Mouse (Mus musculus) v-Abl transformed pro-B cells (cell line): ENCODE data around the gene Phip.

Experiments
- in situ Hi-C, 2 experiments: fragments of 400-800 bp; cut with MboI; formaldehyde crosslinking; loops; one replicate each; pipeline ENCODE4 v1.15.1; 2025; ENCODE audit not compliant: unreplicated experiment in 2 of 2

Phip gene

DNA sequence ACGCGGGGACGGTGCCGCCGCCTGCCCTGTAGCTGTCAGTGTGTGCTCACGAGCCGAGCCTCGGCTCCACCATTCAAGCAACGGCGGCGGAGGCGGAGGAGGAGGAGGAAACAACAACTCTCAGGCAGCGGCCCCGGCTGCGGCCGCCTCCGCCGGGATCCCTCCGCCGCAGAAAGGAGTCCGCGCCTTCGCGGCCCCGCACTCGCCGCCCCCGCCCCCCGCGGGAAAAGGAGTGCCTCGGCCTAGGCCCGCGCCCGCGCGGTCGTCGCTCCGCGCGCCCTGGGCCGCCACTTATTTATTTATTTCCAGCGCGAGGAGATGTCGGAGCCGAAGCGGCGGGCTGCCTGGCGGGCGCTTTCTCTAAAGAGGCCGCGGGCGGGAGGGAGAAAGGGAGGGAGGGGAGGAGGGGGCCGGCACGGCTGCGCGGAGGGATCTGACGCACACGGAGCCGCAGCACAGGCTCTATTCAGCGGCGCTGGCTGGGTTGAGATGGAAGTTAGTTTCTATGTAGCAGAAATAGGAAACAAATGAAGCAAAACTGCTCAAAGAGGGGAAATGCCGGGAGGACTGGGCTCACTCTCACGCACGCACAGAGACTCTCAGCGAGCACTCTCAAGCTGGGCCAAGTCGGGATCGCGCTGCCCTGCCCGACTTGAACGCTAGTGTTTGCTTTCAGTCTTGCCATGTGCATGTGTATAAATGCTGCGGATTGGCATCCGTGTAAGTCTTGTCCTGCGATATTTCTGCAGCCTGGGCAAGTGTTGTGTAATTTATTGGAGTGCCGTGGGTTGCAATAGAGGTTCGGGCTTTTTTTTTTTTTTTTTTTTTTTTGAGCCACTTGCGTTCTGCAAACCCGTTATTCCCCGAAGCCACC lies at the start of gene Phip:
Gene Phip (minus strand): TSS at position 175 of the 874 bp plus-strand sequence.
- in situ Hi-C loops = loop anchor here in 1 of 2 experiments (5.0 kb wide), 1 partner anchor 72 kb away; no protein-coding TSS in a partner anchor

DNA sequence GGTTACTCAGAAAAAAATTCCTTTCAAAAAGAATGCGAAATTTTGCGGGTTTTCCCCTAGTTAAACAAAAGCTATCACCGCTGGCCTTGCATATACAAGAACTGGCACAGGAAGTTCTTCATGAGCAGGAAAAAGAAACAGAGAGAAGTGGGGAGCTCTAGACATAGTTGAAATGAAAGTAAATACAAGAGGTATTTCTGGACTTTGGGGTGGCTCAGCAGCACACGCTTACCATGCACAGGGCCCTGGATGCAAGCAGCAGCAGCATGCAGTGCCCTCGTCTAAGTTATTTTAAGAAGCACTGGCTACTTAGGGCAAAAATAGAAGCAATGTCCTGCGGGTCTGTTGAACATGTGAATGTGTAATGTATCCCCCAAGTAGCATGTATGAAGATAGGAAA lies 48.4 kb upstream of the Phip start:
- in situ Hi-C loops = no loop called here

DNA sequence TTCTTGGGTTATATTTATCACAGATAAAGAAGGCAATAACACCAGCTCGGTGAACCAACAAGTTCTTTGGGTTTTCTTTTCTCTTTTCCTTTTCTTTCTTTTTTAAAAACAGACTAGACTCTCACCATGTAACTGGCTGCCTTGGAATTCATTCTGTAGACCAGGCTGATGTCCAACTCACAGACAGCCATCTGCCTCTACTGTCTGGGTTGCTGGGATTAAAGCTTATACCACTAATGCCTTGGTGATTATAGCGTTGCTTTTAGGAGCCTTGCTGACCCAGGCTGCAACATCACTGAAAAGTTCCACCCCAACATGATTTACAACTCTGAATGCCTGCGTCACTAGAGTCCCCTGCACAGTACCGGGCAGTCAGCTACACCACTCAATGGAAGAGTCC lies 39.2 kb upstream of the Phip start:
- in situ Hi-C loops = no loop called here

DNA sequence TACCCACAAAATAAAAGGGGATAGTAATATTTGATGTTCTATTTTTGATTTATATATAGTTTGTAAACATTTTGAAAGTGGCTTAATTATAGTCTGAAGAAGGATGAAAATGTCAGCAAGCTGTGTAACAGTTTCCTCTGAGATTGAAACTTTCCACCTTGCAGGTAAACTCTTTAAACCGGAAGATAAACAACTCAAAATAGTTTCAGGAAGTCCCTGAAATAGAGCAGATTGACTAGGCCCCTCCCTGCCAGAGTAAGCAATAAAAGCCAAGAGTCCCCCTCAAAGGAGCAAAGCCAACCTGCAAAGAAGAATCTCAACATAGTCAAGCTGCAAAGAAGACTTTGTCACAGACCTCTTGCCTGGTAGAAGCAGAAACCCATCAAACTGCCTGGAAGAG lies 33.0 kb upstream of the Phip start:
- in situ Hi-C loops = no loop called here

DNA sequence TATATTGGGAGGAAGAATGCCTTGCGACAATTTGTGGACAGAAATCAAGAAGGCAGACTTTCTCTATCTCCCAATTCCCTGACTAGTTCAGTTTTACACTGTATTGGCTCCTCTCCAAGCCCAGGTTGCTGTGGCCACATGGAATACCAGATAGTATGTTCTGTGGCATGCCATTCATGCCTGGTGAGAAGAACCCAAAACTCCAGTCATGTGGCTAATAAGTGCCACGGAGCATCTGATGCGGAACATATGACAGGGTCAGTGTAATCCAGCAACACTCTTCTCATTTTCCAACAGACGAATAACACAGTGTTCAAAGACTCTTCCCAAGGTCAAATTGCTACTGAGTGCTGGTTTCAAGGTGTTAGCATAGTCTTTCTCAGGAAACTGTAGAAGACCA lies 26.0 kb upstream of the Phip start:
- in situ Hi-C loops = no loop called here

DNA sequence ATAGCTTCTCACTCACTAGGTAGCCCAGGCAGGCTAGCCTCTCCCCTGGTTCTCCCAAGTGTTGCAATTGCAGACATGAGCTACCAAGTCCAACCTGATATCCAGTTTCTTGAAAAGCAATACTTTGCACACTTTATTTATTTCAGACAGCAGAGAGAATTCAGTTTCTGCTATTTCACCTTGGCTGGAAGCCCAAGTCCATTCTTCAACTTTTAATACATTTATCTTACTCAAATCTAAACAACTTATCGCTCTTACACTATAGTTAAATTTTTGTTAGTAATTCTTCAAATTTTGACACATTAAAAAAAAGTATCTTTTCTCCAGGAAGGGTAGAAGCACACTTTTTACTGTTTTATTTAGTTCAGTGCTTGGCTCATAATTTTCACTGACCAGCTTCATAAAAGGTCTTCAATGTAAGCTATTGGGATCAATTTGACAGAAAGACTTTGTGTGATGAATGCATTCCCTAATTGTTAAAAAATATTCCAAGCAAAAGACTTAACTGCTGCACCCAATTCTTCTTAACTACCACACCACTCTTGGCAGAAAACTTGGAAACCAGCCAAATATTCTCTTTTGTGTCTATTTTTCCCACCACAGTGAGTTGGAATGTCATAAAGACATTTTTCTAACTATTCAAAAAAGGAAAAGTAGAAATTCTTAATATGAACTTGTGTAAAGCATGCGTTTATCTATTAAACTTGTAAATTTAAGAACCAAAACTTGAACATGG lies 22.6 kb upstream of the Phip start:
- in situ Hi-C loops = no loop called here

DNA sequence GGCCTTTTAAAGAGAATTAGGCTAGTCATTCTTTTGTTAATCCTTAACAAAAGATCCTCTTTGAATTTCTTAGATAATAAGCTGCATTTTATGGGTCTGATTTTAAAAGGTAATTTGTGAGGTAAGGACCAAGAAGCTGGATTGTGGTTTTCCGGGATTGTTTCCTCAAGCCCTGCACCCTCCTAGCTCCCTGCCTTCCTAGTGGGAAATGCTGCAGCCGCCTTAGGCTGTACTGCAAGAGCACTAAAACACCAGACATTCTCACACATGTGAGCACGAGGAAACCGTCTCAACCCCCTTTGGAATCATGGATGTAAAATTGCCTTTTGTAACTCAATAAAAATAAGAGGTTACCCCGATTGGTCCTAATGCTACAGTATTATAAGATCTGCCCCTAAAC lies 1.6 kb upstream of the Phip start:
- in situ Hi-C loops = loop anchor here in 1 of 2 experiments (5.0 kb wide), 1 partner anchor 70 kb away; no protein-coding TSS in a partner anchor

DNA sequence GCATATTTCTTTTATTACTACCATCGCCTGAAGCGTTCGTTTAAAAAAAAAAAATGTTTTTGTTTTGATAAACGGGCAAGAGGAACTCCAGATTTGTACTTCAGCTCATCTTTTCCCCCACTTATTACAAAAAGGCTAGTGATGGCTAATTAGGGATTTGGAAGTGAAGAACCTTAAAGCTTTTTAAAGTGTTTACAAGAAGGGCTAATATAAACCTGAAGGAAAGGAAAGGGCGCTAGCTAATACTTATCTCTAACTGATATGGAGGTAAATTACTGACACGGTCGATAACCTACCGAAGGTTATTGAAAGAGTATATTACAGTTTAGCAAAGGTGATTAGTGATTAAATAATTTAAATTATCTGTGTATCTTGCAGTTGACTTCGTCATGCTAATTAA lies 903 bp upstream of the Phip start:
- in situ Hi-C loops = loop anchor here in 1 of 2 experiments (5.0 kb wide), 1 partner anchor 71 kb away; no protein-coding TSS in a partner anchor

DNA sequence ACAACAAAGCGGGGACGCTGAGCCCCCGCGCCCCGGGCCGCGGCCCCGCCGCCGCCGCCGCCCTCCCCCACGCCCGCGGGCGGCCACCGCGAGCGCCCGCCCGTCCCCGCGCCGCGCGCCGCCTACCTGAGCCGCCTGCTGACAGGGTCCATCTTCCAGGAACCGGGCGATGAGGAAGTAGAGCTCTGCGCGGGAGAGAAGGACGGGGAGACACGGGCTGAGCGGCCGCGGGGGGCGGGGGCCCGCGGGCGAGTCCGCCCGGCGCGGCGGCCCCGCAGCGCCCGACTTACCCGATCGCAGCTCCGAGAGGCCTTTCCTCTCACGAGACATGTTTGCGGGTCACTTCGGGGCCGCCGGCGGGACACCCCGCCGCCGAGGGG lies 364 bp downstream of the Phip start:
- in situ Hi-C loops = loop anchor here (5.0 to 25.0 kb wide), 2 partner anchors 72 to 287 kb away; no protein-coding TSS in a partner anchor

DNA sequence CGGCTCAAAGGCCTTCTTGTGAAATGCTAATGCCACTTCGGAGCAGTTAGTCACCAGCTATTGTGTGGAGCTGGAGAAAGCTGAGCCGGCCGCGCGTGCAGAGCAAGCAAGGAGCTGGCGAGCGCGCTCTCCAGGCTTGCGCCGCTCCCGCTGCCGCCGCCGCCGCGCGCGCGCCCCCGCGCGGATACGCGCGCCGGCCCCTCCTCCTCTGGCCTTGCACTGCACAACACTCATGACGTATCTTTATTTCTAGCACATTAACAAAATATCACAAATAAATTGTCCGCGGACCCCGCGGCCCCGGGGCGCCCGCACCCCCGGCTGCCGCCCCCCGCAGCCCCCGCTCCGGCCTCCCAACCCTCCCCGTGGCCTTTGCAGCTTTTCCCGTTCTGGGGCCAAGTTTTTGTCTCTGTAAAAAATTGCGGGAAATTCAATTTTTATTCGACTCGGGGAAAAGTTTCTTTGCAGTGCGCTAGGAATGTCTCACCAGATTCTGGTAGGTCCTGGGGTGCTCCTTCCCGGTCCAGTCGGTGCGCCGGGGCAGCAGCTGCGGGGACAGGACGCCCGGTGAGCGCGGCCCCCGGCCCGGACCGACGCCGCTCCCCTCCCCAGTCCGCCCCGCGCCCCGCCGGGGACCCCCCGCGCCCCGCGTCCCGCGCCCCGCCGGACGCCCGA lies 992 bp downstream of the Phip start:
- in situ Hi-C loops = loop anchor here (25.0 kb wide), 1 partner anchor 288 kb away; no protein-coding TSS in a partner anchor

DNA sequence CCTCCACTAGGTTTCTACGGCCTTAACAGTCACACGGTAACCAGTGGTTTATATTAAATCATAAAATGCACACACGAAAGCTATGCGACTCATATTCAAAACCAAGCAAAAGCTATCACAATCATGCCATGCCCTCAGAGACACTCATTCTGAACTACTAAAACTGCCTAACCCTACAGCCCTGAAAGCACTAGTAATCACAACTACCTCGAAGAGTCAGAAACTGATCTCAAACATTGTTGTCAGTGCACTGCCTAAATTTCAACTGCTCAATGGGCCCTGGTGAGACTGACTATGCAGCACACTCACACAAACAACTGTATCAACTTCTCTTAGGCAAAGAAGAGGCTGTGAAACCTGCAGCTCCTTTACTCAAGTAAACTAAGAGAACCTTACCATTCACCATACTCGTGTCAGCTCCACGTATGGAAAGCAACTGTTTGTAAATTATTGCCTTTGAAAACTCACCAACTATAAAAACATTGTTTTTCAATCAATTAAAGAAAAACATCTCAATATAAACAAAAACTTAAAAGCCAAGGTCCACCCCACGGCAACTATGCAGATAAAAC lies 1.9 kb downstream of the Phip start:
- in situ Hi-C loops = loop anchor here (25.0 kb wide), 1 partner anchor 289 kb away; no protein-coding TSS in a partner anchor

DNA sequence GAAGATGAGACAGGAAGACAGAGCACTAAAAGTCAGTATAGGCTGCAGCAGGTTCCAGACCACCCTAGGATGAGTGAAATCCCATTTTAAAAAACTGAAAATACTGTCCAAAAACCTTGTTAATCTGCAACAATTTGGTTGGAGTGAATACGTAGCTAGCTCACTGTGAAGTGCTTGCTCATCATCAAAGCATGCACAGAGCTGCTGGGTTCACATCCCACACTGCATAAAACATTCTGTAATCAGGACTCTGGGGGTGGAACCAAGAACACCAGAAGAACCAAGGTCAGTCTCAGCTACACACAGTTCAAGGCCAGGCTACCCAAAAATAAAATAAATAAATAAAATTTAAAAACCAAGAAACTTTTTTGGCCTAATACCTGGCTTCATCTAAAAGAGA lies 3.9 kb downstream of the Phip start:
- in situ Hi-C loops = loop anchor here (25.0 kb wide), 1 partner anchor 291 kb away; no protein-coding TSS in a partner anchor

DNA sequence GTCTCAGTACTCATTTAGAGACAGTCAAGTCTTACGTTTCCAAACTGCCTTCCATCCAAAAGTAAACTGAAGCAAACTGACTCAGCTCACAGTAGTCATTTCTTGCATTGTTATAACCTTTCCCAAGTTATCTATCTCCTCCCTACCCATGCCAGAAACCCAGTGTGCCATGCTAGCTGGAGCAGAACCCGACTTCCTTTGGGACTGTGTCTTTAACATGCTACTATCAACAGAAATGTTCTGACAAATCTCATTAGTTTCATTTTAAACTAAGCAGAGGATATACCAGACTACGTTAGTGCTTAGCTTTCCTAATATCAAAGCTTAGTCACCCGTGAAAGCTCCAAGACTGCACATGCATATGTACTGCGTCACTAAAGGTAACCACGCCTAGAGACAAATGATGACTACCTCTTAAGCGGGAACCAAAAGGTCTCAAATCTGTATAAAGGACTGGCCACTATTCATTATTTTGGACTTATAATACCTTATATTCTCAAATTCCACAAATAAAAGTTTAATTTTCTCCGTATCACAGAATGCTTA lies 8.2 kb downstream of the Phip start:
- in situ Hi-C loops = loop anchor here (25.0 kb wide), 1 partner anchor 295 kb away; no protein-coding TSS in a partner anchor

DNA sequence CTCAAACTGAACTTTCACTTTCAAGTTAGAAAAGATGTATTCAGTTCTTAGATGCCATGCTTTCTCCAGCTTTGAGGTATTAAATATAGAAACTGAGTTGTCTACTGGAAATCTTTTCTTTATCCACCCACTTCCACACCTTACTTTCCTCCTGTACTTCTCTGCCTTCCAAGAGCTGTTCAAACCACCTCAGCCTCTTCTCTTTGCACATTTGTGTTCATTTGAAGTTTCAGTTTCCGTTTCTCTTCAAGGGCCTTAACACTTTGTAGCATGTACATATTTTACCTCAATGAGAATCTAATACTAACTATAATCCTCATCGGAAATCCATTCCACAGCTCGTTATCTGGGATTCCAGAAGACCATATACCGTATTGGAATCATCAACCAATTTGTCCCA lies 11.3 kb downstream of the Phip start:
- in situ Hi-C loops = loop anchor here (5.0 to 25.0 kb wide), 2 partner anchors 298 to 408 kb away; no protein-coding TSS in a partner anchor

DNA sequence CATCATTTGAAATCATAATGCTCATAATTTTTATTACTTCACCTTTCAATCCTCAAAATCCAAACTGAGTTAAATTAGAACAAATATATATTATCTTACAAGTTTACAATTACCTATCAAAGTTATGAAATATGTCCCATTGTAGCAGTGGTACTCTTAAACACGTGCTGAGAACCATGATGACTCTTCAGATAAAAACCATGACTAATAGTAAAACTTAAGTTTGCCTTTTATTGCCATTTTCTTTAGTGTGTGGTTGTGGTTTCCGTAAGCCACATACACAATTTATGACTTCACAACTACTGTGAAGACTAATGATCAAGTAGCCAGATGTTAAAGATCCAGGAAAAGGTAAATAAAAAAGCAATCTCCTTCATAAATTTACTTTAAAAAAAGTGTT lies 14.0 kb downstream of the Phip start:
- in situ Hi-C loops = loop anchor here (5.0 to 25.0 kb wide), 2 partner anchors 301 to 411 kb away; no protein-coding TSS in a partner anchor

DNA sequence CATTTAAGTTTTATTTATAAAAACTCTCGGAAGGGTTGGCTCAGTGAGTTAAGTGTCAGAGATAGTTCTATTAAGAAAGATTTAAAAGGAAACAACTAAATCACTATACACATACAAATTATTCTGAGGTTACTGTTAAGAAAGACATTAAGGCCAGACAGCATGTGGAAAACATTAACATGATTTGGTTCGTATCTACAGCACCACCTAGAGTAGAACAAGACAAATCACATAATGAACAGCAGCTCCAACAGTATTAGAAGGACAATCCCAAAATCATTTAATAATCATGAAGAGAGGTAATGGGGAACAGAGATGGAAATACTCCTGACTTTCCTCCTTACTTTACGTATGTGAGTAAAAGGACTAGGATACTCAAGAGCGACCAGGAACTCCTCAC lies 20.0 kb downstream of the Phip start:
- in situ Hi-C loops = loop anchor here (10.0 to 25.0 kb wide), 2 partner anchors 160 to 307 kb away; no protein-coding TSS in a partner anchor

DNA sequence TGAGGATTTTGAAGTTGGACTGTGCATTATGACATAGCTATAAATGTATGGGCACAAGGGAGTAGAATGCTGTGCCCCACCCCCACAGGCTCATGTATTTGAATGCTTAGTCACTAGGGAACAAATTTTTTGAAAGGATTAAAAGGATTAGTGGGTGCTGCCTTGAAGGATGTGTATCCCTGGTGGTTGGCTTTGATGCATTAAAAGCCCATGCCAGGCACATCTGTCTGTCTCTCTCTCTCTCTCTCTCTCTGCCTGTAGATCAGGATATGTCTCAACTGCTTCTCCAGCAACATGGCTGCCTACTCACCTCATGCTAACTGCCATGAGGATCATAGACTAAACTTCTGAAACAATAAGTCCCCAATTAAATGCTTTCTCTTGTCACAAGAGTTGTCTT lies 23.0 kb downstream of the Phip start:
- in situ Hi-C loops = loop anchor here (10.0 to 25.0 kb wide), 2 partner anchors 162 to 310 kb away; no protein-coding TSS in a partner anchor

DNA sequence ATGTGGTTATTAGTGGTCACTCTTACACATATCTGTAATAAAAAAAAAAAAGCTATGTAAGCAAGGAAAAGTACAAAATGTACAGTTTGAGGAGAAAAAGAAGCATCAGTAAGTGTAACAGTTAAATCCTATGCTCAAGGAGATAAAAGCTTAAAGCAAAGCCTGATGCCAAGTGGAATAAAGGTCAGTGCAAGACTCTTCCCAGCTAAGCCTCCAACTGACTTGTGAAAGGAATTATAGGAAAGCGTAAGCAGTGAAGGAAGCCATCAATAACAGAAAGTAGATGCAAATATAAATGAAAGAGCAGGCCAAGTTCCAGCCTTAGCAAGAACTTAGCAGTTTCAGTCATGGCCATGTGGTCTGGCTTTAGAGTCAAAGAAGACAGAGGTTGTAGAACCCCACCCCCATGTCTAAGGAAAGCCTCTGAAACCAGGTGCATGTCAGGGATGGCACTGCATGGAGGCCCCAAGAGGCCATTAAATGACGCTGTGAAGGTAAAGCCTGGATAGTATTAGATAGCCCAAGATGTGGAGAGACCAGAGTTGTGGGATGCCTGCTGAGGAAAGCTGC lies 23.8 kb downstream of the Phip start:
- in situ Hi-C loops = loop anchor here (10.0 to 25.0 kb wide), 2 partner anchors 163 to 311 kb away; no protein-coding TSS in a partner anchor

DNA sequence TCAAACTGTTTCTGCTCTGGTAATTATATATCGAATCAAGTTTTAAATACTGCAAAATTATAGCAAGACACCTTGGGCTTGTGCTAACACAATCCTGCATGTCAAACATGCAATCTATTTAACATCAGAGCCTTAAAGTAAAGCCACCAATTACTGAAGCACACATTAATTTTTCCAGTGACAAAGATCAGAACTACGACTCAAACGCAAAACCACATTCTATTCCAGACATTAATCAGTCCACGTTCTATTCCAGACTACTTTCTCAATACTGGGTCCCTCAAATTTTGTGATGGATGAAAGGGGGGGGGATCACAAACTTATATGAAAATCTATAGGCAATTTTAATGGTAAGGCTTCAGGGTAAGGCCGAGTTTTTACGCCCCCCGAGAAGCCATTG lies 68.1 kb downstream of the Phip start:
- in situ Hi-C loops = loop anchor here in 1 of 2 experiments (5.0 kb wide), 1 partner anchor 35 kb away; no protein-coding TSS in a partner anchor
